Mouse (Mus musculus): Measurements from ENCODE around the gene Bpnt1. TPM values are rescaled to one million over a fixed set of nuclear protein-coding genes. Genes with fewer than 3 reads are reported as not detected.

Bpnt1 gene
- polyA plus RNA-seq, 1 experiment from 2014 or later = 33.2 TPM

- no peak overlapping the region for H3K9ac ChIP-seq
- H3K27me3 ChIP-seq = no peaks in the 10 kb centered on the region
- H3K4me1 ChIP-seq = peaks cover 36% of the 10 kb centered on the region
- no peak overlapping the region for H3K27ac ChIP-seq
- H3K9me3 ChIP-seq = no peaks in the 10 kb centered on the region
- peaks cover 11% of the 10 kb centered on the region for H3K36me3 ChIP-seq (replicated peaks)
- WGBS = 74% methylated on average over 6 of the region's 6 CpGs
- no peak overlapping the region for H3K4me2 ChIP-seq
- no peak overlapping the region for H3K4me3 ChIP-seq (replicated peaks)
- no peak for ATAC-seq (ENCODE audit: low FRiP score)
Observed at GRCm38 (mm10) chr1:185335231-185335765, 3.3 kb downstream of the Bpnt1 start.

DNA sequence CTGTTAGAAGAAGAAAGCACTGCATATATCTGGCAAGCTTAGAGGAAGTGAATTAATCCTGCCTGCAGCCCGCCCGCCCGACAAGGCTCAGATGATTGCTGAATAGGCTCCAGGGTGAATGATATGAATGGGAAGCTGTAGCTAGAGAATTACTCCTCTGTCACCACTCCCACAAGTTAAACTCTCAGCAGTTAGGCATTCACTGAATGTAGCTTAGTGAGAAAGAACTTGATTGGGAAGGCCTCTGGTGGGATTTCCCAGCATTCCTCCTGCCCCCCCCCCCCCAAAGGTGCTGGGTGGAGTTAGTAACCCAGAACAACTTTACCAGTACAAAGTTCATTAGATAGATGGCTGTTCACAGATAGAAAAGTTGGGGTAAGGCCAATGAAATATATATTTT, 4.6 kb downstream of the Bpnt1 start:
- no peak overlapping the region for H3K27ac ChIP-seq
- 12% methylated on average over 3 of the region's 3 CpGs for WGBS
- H3K4me2 ChIP-seq = no peak overlapping the region
- no peak overlapping the region for H3K4me3 ChIP-seq (replicated peaks)
- H3K9me3 ChIP-seq = no peaks in the 10 kb centered on the region
- no peaks in the 10 kb centered on the region for H3K27me3 ChIP-seq
- no peak for ATAC-seq (ENCODE audit: low FRiP score)
- H3K36me3 ChIP-seq (replicated peaks) = peaks cover 21% of the 10 kb centered on the region
- no peak overlapping the region for H3K9ac ChIP-seq
- H3K4me1 ChIP-seq = peaks cover 36% of the 10 kb centered on the region

DNA sequence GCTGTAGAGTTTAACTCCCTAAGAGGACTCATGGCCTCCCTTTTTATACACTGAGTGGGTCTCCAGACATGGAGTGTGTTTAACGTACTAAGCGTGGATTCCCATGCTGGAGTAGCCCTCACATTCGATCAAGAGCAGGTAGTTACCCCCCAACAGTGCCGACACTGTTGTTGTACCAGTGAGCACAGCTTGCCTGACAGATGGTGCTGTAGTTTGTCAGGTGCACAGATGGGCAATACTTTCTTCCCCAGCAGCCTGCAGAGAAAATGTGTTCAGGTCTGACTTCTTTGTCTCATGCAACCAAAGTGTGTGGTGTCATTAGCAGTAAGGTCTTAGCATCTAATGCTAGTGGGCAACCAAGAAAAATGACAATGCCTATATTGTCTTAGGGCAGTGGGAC, 10.5 kb downstream of the Bpnt1 start:
- H3K36me3 ChIP-seq (replicated peaks) = peaks cover 69% of the 10 kb centered on the region
- no peak overlapping the region for H3K4me2 ChIP-seq
- peak overlapping the region; percentile 42; the same call in 1 of the 2 replicates for H3K27ac ChIP-seq
- ATAC-seq (ENCODE audit: low FRiP score) = no peak
- H3K27me3 ChIP-seq = no peaks in the 10 kb centered on the region
- no peaks in the 10 kb centered on the region for H3K4me1 ChIP-seq
- H3K9ac ChIP-seq = no peak overlapping the region
- WGBS = 88% methylated on average over 4 of the region's 4 CpGs
- H3K9me3 ChIP-seq = no peaks in the 10 kb centered on the region
- H3K4me3 ChIP-seq (replicated peaks) = no peak overlapping the region

DNA sequence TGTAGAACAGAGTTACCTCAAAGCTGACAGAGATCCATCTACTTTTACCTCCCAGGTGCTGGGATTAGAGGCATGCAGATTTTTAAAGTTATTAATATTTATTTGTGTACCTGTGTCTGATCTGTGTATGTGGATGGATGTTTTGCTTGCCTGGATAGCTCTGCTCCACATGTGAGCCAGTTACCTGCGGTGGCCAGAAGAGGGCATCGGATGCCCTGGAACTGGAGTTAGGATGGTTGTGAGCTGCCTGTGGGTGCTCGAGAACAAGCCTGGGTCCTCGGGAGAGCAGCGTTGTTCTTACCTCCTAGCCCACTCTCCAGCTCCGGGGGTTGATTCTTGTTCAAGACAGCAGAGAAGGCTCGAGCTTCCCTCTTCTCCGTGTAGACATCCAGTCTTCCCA, 11.5 kb downstream of the Bpnt1 start:
- Histone ChIP-seq H3K27ac (no peak overlapping the region), H3K9me3 (no peaks in the 10 kb centered on the region), H3K4me3 (replicated peaks) (no peak overlapping the region), H3K36me3 (replicated peaks) (peaks cover 78% of the 10 kb centered on the region), H3K4me1 (no peaks in the 10 kb centered on the region), H3K9ac (no peak overlapping the region), H3K4me2 (no peak overlapping the region), H3K27me3 (no peaks in the 10 kb centered on the region)
- no peak for ATAC-seq (ENCODE audit: low FRiP score)
- 81% methylated on average over 8 of the region's 8 CpGs for WGBS

DNA sequence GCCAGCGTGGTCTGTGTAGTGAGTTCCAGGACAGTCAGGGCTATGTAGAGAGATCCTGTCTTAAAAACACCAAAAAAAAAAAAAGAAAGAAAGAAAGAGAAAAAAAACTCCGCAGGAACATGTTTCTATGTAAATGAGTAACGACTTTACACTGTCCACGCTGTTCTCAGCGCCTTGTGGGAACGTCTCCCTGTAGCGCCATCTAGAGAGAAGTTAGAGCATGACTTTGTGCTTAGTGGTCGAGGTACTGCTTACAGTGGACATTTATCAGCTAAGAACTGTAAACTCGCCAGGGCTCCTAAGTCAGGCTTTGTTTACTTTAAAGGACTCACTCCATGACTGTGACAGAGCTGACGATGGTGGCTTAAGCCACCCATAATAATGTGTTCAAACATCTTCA, 14.2 kb downstream of the Bpnt1 start:
- no peak overlapping the region for H3K9ac ChIP-seq
- H3K4me2 ChIP-seq = no peak overlapping the region
- H3K36me3 ChIP-seq (replicated peaks) = peaks cover 85% of the 10 kb centered on the region
- WGBS = 80% methylated on average over 10 of the region's 10 CpGs
- H3K4me3 ChIP-seq (replicated peaks) = no peak overlapping the region
- no peak for ATAC-seq (ENCODE audit: low FRiP score)
- H3K27ac ChIP-seq = no peak overlapping the region
- H3K27me3 ChIP-seq = no peaks in the 10 kb centered on the region
- no peaks in the 10 kb centered on the region for H3K4me1 ChIP-seq
- H3K9me3 ChIP-seq = no peaks in the 10 kb centered on the region

DNA sequence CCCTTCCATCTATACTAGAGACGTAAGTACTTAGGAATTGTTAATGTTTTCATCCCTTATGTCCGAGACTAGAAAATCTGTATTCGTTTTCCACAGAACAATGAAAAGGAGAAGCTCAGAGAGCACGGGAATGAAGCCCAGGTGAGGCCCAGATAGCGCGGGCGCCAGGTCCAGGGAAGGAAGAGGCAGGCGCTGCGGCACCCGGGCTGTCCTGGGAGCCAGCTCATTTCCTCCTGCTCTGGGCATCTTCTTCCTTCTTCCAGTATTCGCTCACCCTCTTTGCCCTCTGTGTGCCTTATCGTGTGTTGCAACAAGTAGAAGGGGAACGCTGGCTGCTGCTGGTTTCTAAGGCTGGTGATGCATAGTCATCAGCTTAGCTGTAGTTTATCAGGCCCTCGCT, 17.8 kb downstream of the Bpnt1 start:
- H3K27ac ChIP-seq = no peak overlapping the region
- WGBS = 94% methylated on average over 14 of the region's 14 CpGs
- no peaks in the 10 kb centered on the region for H3K27me3 ChIP-seq
- H3K4me2 ChIP-seq = no peak overlapping the region
- peaks cover 87% of the 10 kb centered on the region for H3K36me3 ChIP-seq (replicated peaks)
- H3K4me1 ChIP-seq = no peaks in the 10 kb centered on the region
- H3K9me3 ChIP-seq = no peaks in the 10 kb centered on the region
- ATAC-seq (ENCODE audit: low FRiP score) = no peak
- H3K9ac ChIP-seq = no peak overlapping the region
- H3K4me3 ChIP-seq (replicated peaks) = no peak overlapping the region

GRCm38 (mm10) chr1:185350611-185351010, 18.7 kb downstream of the Bpnt1 start:
- Histone ChIP-seq H3K9me3 (no peaks in the 10 kb centered on the region), H3K36me3 (replicated peaks) (peaks cover 87% of the 10 kb centered on the region), H3K4me3 (replicated peaks) (no peak overlapping the region), H3K4me2 (no peak overlapping the region), H3K27me3 (no peaks in the 10 kb centered on the region), H3K9ac (no peak overlapping the region), H3K4me1 (no peaks in the 10 kb centered on the region), H3K27ac (no peak overlapping the region)
- WGBS = 92% methylated on average over 4 of the region's 4 CpGs
- ATAC-seq (ENCODE audit: low FRiP score) = no peak

DNA sequence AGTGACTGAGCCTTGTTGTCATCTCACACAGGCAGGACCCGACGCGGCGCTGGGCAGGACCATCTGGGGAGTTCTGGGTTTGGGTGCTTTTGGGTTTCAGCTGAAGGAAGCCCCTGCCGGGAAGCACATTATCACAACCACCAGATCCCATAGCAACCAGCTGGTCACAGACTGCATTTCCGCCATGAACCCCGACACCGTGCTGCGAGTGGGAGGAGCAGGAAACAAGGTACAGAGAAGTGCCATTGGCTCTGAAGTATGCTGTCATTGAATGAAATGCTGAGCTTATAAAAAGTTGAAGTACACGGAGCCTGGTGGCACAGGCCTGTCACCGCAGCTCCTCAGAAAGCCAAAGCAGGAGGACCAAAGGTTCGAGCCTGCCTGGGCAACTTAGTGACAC, 20.2 kb downstream of the Bpnt1 start:
- Histone ChIP-seq H3K36me3 (replicated peaks) (peaks cover 80% of the 10 kb centered on the region), H3K27me3 (no peaks in the 10 kb centered on the region)
- 95% methylated on average over 12 of the region's 12 CpGs for WGBS

DNA sequence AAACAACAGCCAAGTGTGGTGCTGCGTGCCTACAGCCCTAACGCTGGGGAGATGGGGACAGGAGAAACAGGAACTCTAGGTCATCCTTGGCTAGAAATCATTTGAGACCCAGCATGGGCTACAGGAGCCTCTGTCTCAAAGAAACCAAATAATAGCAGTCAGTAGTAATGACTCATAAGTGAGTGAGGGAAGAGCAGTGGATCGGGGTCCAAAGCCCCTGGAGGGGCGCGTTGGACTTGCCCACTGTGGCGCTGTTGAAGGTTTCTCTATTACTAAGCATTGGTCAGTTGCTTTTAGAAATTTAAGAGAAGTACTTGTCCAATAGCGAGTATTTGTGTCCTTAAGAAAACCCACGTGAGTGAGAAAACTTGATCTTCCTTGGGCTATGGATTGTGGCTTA, 21.4 kb downstream of the Bpnt1 start:
- Histone ChIP-seq H3K27ac (no peak overlapping the region), H3K4me2 (no peak overlapping the region), H3K27me3 (no peaks in the 10 kb centered on the region), H3K4me3 (replicated peaks) (no peak overlapping the region), H3K36me3 (replicated peaks) (peaks cover 76% of the 10 kb centered on the region), H3K9me3 (no peaks in the 10 kb centered on the region), H3K9ac (no peak overlapping the region), H3K4me1 (no peaks in the 10 kb centered on the region)
- 97% methylated on average over 8 of the region's 8 CpGs for WGBS
- ATAC-seq (ENCODE audit: low FRiP score) = no peak

More for the DNA sequence above, 20.2 kb downstream of the Bpnt1 start:
- no peak for ATAC-seq (ENCODE audit: low FRiP score)
- Histone ChIP-seq H3K4me2 (no peak overlapping the region), H3K9ac (no peak overlapping the region), H3K4me1 (no peaks in the 10 kb centered on the region), H3K27ac (no peak overlapping the region), H3K4me3 (replicated peaks) (no peak overlapping the region), H3K9me3 (no peaks in the 10 kb centered on the region)

DNA sequence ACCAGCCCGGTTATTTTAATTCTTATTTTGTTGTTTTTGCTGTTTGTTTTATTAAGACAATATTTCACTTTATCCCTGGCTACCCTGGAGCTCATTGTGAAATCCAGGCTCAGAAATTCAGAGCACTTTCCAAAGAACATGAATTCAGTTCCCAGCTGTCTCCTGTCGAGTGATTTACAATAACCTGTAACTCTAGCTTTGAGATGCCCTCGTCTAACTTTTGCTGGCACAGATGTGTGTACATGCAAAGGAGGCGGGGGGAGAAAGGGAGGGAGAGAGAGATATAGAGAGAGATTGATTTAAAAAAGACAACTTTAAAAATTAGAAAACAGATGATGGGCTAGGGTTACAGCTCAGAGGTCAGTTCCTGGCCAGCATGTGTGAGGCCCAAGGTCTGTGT, 22.8 kb downstream of the Bpnt1 start:
- no peak for ATAC-seq (ENCODE audit: low FRiP score)
- no peak overlapping the region for H3K4me2 ChIP-seq
- H3K4me1 ChIP-seq = no peaks in the 10 kb centered on the region
- H3K9ac ChIP-seq = no peak overlapping the region
- no peak overlapping the region for H3K27ac ChIP-seq
- 86% methylated on average over 4 of the region's 4 CpGs for WGBS
- no peak overlapping the region for H3K4me3 ChIP-seq (replicated peaks)
- no peaks in the 10 kb centered on the region for H3K9me3 ChIP-seq
- H3K27me3 ChIP-seq = no peaks in the 10 kb centered on the region
- peaks cover 69% of the 10 kb centered on the region for H3K36me3 ChIP-seq (replicated peaks)

DNA sequence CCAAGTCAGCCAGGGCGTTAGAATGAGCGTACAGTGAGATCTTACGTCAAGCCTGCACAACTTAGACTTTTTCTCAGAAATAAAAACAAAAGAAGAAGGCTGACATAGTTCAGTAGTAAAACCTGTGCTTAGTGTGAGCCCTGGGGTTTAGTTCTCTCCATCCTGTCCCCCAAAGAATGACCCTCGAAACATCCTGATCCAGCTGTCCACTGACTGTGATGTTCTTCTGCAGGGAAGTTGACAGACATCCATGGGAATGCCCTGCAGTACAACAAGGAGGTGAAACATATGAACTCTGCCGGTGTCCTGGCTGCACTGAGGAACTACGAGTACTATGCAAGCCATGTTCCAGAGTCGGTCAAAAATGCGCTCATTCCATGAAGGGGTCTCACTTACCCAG, 24.3 kb downstream of the Bpnt1 start:
- 97% methylated on average over 8 of the region's 8 CpGs for WGBS
- Histone ChIP-seq H3K9ac (no peak overlapping the region), H3K4me1 (no peaks in the 10 kb centered on the region), H3K4me3 (replicated peaks) (no peak overlapping the region), H3K9me3 (no peaks in the 10 kb centered on the region), H3K4me2 (no peak overlapping the region), H3K36me3 (replicated peaks) (peaks cover 54% of the 10 kb centered on the region), H3K27ac (no peak overlapping the region), H3K27me3 (no peaks in the 10 kb centered on the region)
- ATAC-seq (ENCODE audit: low FRiP score) = no peak

DNA sequence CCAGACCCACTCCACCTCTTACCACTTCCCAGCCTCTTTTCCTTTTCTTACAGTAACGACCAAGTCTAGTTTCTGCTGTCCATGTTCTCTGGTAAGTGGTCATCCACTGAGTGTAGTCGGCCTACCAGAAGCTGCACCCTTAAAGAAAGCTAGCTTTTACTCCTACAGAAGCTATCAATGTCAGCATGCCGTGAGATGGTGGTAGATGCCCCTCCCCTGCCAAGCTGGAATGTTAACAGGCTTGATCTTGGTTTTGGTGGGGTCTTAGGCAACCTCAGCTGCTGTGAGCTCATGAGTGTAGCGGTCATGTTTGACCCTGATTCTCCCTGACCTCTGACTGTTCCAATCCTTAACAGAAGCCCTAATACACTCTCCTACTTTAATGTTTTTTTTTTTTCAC, 26.3 kb downstream of the Bpnt1 start:
- no peak for ATAC-seq (ENCODE audit: low FRiP score)
- H3K36me3 ChIP-seq (replicated peaks) = peaks cover 36% of the 10 kb centered on the region
- H3K4me1 ChIP-seq = peaks cover 8% of the 10 kb centered on the region
- no peaks in the 10 kb centered on the region for H3K27me3 ChIP-seq
- no peak overlapping the region for H3K9ac ChIP-seq
- no peak overlapping the region for H3K4me2 ChIP-seq
- no peak overlapping the region for H3K27ac ChIP-seq
- 89% methylated on average over 4 of the region's 4 CpGs for WGBS
- no peak overlapping the region for H3K4me3 ChIP-seq (replicated peaks)
- H3K9me3 ChIP-seq = no peaks in the 10 kb centered on the region

DNA sequence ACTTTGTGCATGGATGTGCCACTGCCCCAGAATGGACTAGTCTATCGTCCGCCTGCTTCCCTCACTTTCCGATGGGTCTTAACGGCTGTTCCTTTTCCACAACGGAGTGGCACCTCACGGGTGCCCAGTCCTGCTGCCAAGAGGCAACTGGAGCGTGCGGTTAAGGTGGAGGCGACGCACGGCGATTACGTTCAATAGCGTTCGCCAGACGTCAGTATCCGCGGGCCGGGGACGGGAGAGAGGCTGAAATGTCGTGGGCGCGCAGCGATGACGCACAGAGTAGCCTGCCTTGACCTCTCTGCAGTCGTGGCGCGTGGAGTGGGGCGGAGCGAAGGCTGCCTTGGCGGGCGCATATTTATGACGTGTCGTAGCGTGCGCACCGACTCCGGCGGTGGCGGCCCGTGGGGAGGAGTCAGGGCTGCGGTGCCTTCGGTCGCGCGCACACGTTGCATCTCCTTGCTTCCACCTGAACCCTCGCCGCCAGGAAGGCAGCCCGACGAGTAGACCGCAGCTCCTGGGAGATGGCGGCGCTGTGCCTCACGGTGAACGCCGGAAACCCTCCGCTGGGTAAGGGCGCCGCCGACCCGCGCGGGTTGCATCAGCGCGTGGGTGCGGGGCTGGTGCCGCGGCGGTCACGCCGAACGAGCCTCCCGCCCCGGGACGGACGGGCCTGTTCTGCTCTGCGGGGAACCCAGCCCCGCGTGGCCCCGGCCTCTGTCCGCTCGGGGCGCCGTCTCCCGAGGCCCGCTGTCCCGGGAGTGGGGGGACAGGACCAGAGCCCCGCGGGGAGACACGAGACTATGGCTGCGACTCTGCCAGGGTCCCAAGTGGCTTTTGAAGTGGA, 30.9 kb downstream of the Bpnt1 start, which contains the start of gene Eprs:
Gene Eprs (plus strand): TSS at position 368 of the 844 bp plus-strand sequence.
- H3K36me3 ChIP-seq (replicated peaks) = peaks cover 13% of the 10 kb centered on the region
- H3K4me2 ChIP-seq = peak within 1 kb of the TSS; percentile 72
- H3K27me3 ChIP-seq = no peaks in the 10 kb centered on the region
- peak within 1 kb of the TSS; percentile 68 for H3K9ac ChIP-seq
- H3K9me3 ChIP-seq = no peaks in the 10 kb centered on the region
- peak within 1 kb of the TSS; percentile 72 for H3K4me3 ChIP-seq (replicated peaks)
- peak within 1 kb of the TSS; percentile 86 for H3K27ac ChIP-seq
- under 1% methylated on average over 91 of the region's 92 CpGs for WGBS
- peaks cover 25% of the 10 kb centered on the region for H3K4me1 ChIP-seq
- peak; percentile 96 for ATAC-seq (ENCODE audit: low FRiP score)

All from forebrain, embryonic 12.5 days (tissue).